Mouse (Mus musculus) liver, postnatal 0 days (tissue): ENCODE measurements around the gene Gstp1.

Source experiments
- CTCF ChIP-seq: sonication (generic); IDR thresholded peaks from 2 replicates; pipeline ENCODE4 v1.5.1; 2016; ENCODE audit warnings: antibody characterized with exemption, low read depth
- EP300 ChIP-seq: IDR thresholded peaks from 2 replicates; pipeline ENCODE4 v1.6.1; 2016; ENCODE audit warnings: antibody characterized with exemption, low read depth, mild to moderate bottlenecking

DNA sequence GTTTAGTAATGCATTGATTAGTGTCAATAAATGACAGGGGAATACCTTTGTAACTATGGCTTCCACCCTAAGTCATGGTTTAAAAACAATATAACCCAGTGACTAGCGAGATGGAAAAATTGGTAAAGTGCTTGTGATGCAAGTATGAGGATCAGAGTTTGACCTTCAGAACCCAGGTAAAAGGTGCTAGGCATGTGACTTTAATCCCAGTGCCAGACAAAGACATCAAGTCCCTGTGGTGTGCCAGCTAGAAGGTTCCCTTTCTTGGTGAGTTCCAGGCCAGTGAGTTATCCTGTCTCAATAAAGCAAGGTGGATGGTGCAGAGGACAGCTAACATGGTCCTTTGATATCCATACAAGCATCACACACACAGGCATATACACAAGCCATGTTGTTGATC lies 37.7 kb upstream of the Gstp1 start:
- TF ChIP-seq CTCF (no peak), EP300 (no peak)
